Mouse (Mus musculus) layer of hippocampus, adult 11-12 months (tissue): ENCODE measurements around the gene Hes7.
"Not testable (repeated sequence)": the region's sequence is repeated elsewhere in the genome, so short reads cannot be mapped to it uniquely, and the experiment has no call there.

Source experiments
- DNase-seq: peaks from one replicate; pipeline ENCODE4 v3.0.0; 2022; ENCODE audit warnings: low spot score

The Hes7 gene

GRCm38 (mm10) chr11:69088103-69088855 lies 31.9 kb upstream of the Hes7 start, which contains the start of gene Vamp2:
Gene Vamp2, plus strand, starts transcription at chr11:69088490.
- peak; percentile 95 for DNase-seq

DNA sequence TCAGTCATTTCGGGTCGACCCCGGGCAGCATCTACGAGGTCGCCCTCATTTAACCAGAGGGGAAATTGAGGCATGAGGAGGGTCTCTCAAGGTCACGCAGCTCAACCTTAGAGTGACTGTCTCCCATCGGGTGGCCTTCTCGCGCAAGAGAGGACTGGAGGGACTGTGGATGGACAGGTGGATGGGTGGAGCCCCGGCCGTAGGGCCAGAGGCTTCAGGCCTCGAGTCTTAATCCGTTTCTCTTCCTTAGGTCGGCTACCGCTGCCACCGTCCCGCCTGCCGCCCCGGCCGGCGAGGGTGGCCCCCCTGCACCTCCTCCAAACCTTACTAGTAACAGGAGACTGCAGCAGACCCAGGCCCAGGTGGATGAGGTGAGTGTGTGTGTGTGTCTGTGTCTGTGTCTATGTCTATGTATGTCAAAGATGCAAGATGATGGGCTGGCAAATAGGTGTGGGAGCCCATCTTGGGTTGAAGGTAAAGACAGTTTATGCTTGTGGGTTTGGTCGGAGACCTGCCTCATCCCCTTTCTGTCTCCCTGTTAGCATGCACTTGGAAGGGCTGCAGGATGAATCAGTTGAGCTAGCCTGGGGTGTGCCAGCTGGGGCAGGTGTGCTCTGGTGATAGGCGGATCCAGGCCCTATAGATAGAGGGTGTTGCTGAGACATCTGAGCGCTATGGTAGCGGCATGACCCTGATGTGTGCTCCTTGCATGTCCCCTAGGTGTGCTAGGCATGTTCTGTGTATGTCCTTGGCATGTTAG lies 31.2 kb upstream of the Hes7 start:
- no peak for DNase-seq

- no peak for DNase-seq
These were observed 30.5 kb upstream of the Hes7 start for GRCm38 (mm10) chr11:69089616-69090290.

- DNase-seq: no peak
These were observed 29.8 kb upstream of the Hes7 start for GRCm38 (mm10) chr11:69090367-69090766.

- no peak for DNase-seq
These were observed 28.4 kb upstream of the Hes7 start for GRCm38 (mm10) chr11:69091566-69092385.

DNA sequence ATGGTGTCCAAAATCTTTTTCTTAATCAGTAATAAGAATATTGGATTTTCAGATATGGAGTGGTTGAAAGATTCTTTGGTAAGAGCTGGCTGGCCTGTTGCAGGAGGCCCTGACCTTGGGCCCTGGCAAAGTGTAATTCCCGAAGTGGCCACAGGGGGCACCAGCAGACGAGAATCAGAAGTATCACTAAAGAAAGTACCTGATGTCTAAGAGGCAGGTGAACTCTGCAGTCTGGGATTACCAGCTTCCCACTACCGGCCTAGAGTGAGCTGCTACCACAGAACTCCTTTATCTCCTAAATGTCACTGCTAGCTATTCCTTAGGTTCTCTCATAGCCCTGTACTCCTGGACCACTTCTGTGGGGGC lies 27.8 kb upstream of the Hes7 start:
- peak; percentile 91 for DNase-seq

- no peak for DNase-seq
These were observed 27.3 kb upstream of the Hes7 start for GRCm38 (mm10) chr11:69092871-69093270.

- DNase-seq: not testable (repeated sequence)
These were observed 26.3 kb upstream of the Hes7 start for GRCm38 (mm10) chr11:69093856-69094255.

DNA sequence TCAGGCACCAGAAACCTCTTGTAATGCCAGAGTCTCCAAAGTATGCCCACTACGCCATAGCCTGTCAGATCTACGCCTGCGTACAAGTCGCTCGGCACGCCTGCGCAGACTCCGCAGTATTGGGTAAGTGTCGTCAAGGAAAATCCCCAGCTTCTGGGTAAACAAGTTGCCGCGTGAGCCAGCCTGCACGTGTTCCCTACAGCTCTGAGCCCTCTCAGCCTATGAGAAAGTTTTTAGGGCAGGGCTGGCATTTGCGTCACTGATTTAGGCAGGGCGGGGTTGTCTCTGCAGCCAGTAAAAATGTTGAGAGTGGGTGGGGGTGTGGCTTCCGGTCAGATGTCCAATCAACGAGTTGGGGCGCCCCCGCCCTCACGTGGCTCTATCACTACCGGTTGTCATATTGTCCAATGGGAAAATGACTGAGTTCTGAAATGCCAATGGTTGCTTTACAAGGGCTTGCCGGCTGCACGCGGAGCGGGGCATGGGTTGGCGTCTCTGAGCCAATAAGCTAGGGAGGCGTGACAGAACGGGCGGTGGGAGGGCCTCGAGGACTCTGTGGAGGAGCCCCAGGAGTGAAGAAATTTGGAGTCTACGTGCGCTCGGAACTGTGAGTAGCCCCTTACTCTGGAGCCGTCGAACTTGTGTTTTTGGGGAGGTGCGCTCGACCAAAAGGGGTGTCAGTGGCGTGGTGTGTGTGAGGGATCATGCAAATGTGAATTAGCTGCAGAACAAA lies 25.3 kb upstream of the Hes7 start, which contains the start of gene Per1:
Gene Per1 (plus strand): TSS at position 521 of the 733 bp plus-strand sequence.
- peak; percentile 100 for DNase-seq

DNA sequence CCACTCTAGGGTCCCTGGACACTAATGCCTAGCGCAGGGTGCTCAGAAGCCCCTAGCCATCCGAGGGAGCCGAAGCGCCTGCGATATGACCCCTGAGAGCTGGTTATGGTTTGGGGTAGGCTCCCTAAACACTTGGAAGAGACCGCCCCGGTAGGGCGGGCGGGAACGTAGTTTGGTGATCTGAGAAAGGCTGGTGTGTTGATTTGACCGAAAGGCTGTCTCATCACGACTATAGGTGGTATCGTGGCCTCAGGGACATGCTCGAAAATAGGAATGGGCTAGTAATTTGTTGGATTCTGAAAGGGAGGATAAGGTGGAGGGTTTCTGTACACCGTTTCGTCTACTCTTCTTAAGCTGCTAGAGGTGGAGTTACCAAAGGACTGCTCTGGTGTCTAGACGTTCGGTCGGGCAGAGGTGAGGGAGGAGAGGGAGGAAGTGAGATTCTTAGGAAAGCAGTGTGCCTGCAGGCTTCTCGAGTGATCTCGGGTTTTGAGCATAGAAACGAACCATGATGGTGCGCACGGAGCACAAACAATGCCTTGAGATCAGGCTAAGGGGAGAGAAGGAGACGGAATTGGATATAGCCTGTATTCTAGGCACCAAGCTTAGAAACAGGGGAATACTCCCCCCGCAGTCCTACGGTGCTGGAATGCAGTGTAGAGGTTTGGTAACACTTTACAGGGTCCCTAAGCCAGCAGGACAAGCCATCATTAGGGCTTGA lies 24.5 kb upstream of the Hes7 start:
- no peak for DNase-seq

DNA sequence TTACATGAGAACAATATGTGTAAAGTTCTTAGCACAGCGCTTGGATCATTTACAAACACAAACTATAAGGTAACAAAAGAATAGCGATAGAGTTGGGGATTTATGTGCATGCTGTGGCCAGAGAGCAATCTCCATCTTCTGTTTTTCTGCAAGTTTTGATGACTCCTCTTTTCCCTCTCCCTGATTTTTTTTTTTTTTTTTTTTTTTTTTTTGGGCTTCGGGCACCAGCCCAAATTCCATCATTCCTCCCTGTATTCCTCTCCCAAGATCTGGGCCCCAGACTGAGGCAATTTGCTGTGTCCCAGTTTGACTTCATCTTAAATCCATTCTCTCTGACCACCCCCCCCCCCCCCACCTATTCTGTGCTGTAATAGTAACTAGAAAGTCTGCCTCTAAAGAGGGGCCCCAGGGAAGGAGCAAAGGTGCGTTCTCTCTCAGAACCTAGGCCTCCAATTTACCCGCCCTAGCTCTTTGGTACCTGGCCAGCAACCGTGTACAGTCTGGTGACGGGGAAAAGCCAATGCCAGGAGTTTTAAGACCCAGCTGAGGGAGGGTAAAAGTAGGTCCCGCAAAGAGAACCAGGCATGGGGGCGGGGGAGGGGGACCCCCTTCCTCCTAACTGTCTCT lies 23.7 kb upstream of the Hes7 start:
- no peak for DNase-seq

DNA sequence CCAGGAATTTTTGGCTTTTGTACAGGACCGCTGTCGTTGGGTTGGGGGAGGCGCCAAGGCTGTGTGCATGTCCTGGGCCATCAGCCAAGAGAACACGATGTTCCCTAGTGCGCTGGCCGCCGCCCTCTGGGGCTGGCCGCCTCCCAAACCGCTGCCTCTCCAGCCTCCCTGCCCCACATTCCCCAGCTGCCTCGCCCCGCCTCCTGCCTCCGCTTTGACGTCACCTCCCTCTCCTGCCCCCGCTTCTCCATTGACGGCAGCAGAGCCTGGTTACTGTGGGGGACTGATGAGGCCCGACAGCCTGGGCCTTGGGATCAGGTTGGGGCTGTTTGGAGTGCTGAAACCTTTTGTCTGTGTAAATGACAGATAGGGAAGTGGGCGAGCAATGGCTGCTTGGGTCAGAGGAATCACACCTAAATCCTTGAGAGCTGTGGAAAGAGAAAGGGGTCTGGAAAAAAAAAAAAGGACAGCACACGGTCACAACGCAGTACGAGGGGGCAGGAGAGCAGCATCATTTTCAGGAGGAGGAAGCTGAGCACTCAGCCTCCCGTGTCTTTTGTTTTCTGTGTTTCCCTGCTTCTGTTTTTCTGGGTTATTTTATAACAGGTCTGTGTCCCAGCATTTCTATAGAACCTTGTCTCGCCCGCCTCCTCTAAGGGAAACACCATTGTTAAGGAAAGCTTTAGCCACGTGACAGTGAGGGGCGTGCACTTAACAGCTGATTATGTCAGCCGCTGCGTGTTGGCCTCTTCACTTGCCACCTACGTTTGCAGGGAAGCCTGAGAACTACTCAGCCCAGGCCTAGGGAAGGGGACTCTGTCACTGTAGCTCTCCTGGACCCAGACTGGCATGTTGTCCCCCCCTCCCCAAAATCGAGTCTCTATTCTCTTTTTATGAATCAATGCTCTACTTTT lies 23.0 kb upstream of the Hes7 start:
- peak; percentile 98 for DNase-seq

GRCm38 (mm10) chr11:69098039-69098761 lies 22.0 kb upstream of the Hes7 start:
- DNase-seq: no peak

DNA sequence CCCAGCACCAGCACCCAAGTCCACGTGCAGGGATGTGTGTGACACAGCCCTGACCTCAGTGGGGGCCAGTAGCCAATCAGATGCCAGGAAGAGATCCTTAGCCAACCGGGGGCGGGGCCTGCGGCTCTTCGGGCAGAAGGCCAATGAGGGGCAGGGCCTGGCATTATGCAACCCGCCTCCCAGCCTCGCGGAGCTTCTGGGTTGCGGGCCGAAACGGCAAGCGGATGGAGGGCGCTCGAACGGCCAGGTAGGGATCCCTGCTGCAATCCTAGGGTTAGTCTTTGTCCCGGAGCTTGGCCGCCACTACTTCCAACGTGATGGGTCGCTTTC lies 21.5 kb upstream of the Hes7 start:
- DNase-seq: peak; percentile 98

DNA sequence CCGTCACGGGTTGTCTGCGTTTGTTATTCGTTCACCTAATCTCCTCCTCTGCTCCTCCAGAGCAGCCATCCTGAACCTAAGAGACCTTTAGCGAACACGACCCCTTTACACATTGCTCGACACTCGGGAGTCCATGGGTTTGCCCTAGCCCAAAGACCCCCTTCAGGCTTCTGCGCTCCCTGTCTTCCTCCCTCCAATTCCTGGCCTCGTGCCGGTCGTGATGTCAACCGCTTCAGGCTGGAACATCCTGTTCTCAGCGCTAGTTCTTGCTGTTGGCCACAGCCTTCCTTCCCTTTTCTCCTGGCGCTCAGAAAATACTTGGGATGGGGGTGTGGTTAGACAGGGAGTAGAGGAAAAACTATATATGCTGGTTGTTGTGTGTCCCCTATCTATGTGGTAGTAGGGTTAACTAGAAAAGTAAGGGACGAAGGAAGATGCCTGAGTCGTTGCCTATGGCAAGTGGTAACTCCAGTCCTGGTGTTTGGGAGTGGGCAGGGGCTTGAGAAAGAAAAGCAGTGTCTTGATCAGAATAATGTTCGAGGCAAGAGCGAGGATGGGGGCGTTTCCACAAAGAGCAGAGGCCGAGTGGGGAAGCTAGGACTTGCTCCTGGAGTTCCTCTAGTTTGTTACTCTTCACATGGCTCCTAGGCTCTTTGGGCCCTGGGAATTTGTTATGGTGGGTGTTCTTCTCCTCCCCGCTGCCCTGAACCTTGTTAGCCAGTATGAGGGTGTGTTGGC lies 20.9 kb upstream of the Hes7 start:
- no peak for DNase-seq

DNA sequence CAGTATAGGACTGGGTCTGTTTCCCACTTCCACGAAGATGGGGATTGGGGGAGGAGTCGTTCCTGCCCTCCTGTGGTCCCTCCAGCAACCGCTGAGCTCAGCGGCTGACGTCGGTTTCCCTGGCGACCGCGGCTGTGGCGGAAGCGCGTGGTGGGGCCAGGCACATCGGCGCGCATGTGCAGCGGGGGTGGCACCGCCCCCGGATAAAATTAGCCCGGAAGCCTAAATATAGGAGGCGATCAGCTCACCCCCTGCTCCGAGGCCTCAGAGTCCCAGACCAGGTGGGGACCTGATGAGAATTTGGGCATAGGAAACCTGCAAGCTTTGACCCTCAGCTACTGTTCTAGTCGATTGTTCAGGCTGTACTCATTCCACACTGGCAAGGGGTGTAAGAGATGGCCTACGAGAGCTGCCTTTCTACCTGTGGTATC lies 20.3 kb upstream of the Hes7 start:
- peak; percentile 93 for DNase-seq

- no peak for DNase-seq
These were observed 19.4 kb upstream of the Hes7 start for GRCm38 (mm10) chr11:69100639-69101360.
